Mouse (Mus musculus) liver, embryonic 14.5 days (tissue): ENCODE results near the gene Sox8. TPM values are rescaled to one million over a fixed set of nuclear protein-coding genes. Genes with fewer than 3 reads are reported as not detected.

Source experiments
- ATAC-seq: fragments of 200-750 bp; cut with Nextera tagmentation; 2 replicates; pipeline ENCODE4 v1.8.0; 2017; ENCODE audit warnings: moderate number of reproducible peaks, mild to moderate bottlenecking, moderate library complexity; ENCODE audit not compliant: insufficient read depth
- DNase-seq, 3 experiments: peaks; one replicate each; pipeline ENCODE4 v3.0.0-alpha.2; 2012 to 2013; ENCODE audit warnings: low read depth in 3 of 3, low spot score in 3 of 3
- H3K27ac ChIP-seq: fragments of 300-500 bp; sonication (generic); 2 replicates; pipeline ENCODE4 v1.5.1; 2014; ENCODE audit warnings: moderate library complexity, mild to moderate bottlenecking, control low read depth, inconsistent platforms
- H3K27me3 ChIP-seq: fragments of 300-500 bp; sonication (generic); 2 replicates; pipeline ENCODE4 v1.6.1; 2014; ENCODE audit warnings: mild to moderate bottlenecking, low read length, moderate library complexity; ENCODE audit not compliant: control insufficient read depth, insufficient read depth
- H3K36me3 ChIP-seq: fragments of 300-500 bp; sonication (generic); replicated peaks from 2 replicates; pipeline ENCODE4 v1.6.1; 2014; ENCODE audit warnings: low read depth; ENCODE audit not compliant: control insufficient read depth, insufficient read depth
- H3K4me1 ChIP-seq, 2 experiments: fragments of 200-500 bp in 1 of 2; fragments of 300-500 bp in 1 of 2; sonication (generic) in 1 of 2; replicated peaks; 2 replicates each; pipeline ENCODE4 v1.6.1; 2012 to 2014; ENCODE audit warnings: antibody characterized with exemption in 1 of 2, inconsistent platforms in 1 of 2, low read length in 1 of 2; ENCODE audit not compliant: control insufficient read depth in 2 of 2, insufficient read depth in 2 of 2
- H3K4me2 ChIP-seq: fragments of 300-500 bp; sonication (generic); 2 replicates; pipeline ENCODE4 v1.6.1; 2014; ENCODE audit warnings: low read depth, mild to moderate bottlenecking, control low read depth, moderate library complexity
- H3K4me3 ChIP-seq, 2 experiments: fragments of 200-500 bp in 1 of 2; fragments of 300-500 bp in 1 of 2; sonication (generic) in 1 of 2; 2 replicates each; pipeline ENCODE4 v1.5.1; 2012 to 2014; ENCODE audit warnings: low read depth in 2 of 2, low read length in 2 of 2, mild to moderate bottlenecking in 2 of 2, control low read depth in 1 of 2, inconsistent platforms in 1 of 2, moderate library complexity in 1 of 2; ENCODE audit not compliant: insufficient read depth in 1 of 2
- H3K9ac ChIP-seq: fragments of 300-500 bp; sonication (generic); replicated peaks from 2 replicates; pipeline ENCODE4 v1.6.1; 2014; ENCODE audit warnings: mild to moderate bottlenecking, control low read depth, moderate library complexity
- H3K9me3 ChIP-seq: fragments of 300-500 bp; sonication (generic); 2 replicates; pipeline ENCODE4 v1.6.1; 2016; ENCODE audit warnings: low read length, mixed read lengths; ENCODE audit not compliant: control insufficient read depth
- CTCF ChIP-seq: IDR thresholded peaks from 2 replicates; pipeline ENCODE4 v1.5.1; 2016; ENCODE audit warnings: antibody characterized with exemption, low read depth, control low read depth
- EP300 ChIP-seq: IDR thresholded peaks from 2 replicates; pipeline ENCODE4 v1.6.1; 2016; ENCODE audit warnings: antibody characterized with exemption, low read depth
- WGBS: fragments of 180-500 bp; shearing (Covaris S2); extraction: QIAGEN DNeasy Blood & Tissue Kit; methylation state at CpG from one replicate; pipeline ENCODE4 v1.1.7; 2014; ENCODE audit not compliant: insufficient replicate concordance; 5-methylcytosine and 5-hydroxymethylcytosine counted together
- polyA plus RNA-seq, 2 experiments: library from polyadenylated mRNA; depleted of rRNA in 1 of 2; stranded (reverse) in 1 of 2; unstranded in 1 of 2; fragments of >200 nt; fragmentation: Nextera tagmentation in 1 of 2; extraction: Ambion mirVana in 1 of 2; gene quantifications; 2 replicates each; pipeline versions ENCODE4 v1.2.1 to v1.2.3; 2012 to 2014

Gene Sox8
- polyA plus RNA-seq, 2 experiments = 0.11 TPM; not detected in 1

DNA sequence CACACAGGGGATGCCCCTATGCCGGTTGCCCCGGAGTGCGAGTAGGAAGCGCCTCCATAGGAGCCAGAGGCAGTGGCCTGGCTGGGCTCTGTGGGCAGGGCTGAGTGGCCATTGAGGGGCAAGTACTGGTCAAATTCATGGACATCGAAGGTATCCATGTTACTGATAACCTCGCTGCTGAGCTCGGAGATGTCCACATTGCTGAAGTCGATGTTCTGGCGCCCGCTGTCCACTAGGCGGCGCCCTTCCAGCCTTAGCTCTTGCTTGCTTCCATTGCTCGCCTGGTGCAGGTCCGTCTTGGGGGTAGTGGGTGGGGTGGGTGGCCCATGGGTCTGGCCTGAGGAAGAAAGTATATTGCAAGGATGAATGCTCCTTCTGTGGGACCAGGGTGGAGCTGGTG lies 2.7 kb downstream of the Sox8 start:
- WGBS = 19% methylated on average over 14 of the region's 14 CpGs
- TF ChIP-seq CTCF = peak; percentile 96
- no peak for TF ChIP-seq EP300
- no peaks in the 10 kb centered on the region for H3K36me3 ChIP-seq
- no peak overlapping the region for H3K27ac ChIP-seq
- H3K27me3 ChIP-seq = peaks cover 36% of the 10 kb centered on the region
- H3K9me3 ChIP-seq = no peaks in the 10 kb centered on the region
- no peak overlapping the region for H3K4me3 ChIP-seq
- DNase-seq (peak in 1 of 3 experiments; percentile 26), ATAC-seq (no peak)
- no peak overlapping the region for H3K9ac ChIP-seq
- H3K4me2 ChIP-seq = no peak overlapping the region
- no peaks in the 10 kb centered on the region for H3K4me1 ChIP-seq

DNA sequence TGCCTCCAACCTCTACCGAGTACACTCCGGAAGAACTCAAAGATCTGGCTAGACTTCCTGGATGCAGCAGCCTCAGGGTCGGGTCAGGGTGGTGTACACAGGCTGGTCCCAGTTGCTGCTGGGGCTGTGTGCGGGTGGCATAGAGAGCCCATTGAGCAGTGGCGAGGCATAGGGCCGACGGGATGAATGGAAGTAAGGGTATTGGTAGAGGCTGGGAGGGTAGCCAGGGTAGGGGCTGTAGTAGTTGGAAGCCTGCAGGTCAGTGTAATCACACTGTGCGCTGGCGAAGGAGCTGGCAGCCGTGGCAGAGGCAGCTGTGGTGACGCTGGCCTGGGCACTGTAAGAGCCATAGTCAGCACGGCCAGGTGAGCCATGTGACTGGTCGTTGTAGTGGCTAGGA lies 3.2 kb downstream of the Sox8 start:
- Histone ChIP-seq H3K9me3 (no peaks in the 10 kb centered on the region), H3K4me3 (no peak overlapping the region), H3K9ac (no peak overlapping the region), H3K4me2 (no peak overlapping the region), H3K27me3 (peaks cover 36% of the 10 kb centered on the region), H3K36me3 (no peaks in the 10 kb centered on the region), H3K27ac (no peak overlapping the region), H3K4me1 (no peaks in the 10 kb centered on the region)
- DNase-seq = no peak
- WGBS = 63% methylated on average over 13 of the region's 13 CpGs
- no peak for ATAC-seq
- TF ChIP-seq EP300 = no peak
- no peak for TF ChIP-seq CTCF

DNA sequence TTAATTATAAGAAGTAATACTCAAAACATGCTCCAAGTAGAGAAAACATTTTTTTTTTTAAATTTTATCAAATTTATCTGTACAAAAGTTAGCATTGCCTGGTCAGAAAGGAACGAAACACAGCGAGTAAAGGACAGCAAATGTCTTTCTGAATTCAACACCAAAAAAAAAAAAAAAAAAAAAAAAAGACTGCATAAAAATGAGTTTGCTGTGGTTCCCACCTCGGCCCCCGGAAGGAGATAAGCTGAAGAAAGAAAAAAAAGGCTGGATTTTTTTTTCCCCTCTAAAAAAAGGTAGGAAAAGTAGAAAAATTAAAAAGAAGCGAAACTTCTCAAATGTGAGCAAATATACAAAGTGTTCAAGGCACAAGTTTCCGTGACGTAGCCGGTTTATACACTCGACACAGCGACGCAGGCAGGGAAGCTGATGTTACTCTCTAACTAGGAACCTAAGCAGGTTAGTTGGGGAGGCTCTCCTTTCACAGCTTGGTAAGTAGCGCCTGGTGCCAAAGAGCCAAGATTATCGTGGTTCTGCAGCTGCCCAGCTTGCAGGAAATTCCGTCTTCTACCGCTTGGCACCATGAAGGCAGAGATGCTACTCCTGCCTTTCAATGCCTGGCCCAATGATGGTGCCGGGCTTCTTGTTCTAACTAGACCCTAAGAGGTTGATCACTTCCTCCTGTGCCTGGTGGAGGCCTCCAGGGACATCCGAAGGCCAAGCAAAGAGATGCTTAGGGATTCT lies 4.5 kb downstream of the Sox8 start:
- Histone ChIP-seq H3K36me3 (no peaks in the 10 kb centered on the region), H3K4me2 (no peak overlapping the region), H3K4me1 (no peaks in the 10 kb centered on the region), H3K27ac (no peak overlapping the region), H3K27me3 (peaks cover 30% of the 10 kb centered on the region), H3K9ac (no peak overlapping the region), H3K4me3 (no peak overlapping the region), H3K9me3 (no peaks in the 10 kb centered on the region)
- no peak for DNase-seq
- TF ChIP-seq EP300 (no peak), CTCF (no peak)
- WGBS = 61% methylated on average over 17 of the region's 17 CpGs
- ATAC-seq = no peak

DNA sequence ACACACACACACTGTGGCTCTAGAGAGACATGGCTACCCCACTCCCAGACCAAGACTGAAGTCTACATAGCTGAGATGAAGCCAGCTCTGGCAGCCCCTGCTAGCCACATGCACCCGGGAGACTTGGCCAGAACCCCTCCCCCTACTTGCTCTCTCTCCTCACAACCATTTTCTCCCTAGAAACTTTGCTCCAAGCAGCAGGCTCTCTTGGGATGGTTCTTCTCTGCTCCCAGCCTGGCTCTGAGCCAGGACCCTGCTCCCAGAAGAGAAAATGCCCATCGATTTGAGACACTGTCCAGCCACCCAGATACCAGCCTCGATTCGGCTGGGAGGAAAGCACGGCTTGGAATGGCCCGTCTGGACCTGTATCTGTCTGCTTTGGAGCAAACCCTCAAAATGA lies 5.2 kb downstream of the Sox8 start:
- H3K9me3 ChIP-seq = no peaks in the 10 kb centered on the region
- H3K4me2 ChIP-seq = no peak overlapping the region
- TF ChIP-seq EP300 (no peak), CTCF (no peak)
- H3K4me1 ChIP-seq = no peaks in the 10 kb centered on the region
- WGBS = 19% methylated on average over 6 of the region's 6 CpGs
- no peak overlapping the region for H3K9ac ChIP-seq
- peaks cover 22% of the 10 kb centered on the region for H3K27me3 ChIP-seq
- ATAC-seq = no peak
- H3K4me3 ChIP-seq = no peak overlapping the region
- H3K27ac ChIP-seq = no peak overlapping the region
- H3K36me3 ChIP-seq = no peaks in the 10 kb centered on the region
- no peak for DNase-seq

DNA sequence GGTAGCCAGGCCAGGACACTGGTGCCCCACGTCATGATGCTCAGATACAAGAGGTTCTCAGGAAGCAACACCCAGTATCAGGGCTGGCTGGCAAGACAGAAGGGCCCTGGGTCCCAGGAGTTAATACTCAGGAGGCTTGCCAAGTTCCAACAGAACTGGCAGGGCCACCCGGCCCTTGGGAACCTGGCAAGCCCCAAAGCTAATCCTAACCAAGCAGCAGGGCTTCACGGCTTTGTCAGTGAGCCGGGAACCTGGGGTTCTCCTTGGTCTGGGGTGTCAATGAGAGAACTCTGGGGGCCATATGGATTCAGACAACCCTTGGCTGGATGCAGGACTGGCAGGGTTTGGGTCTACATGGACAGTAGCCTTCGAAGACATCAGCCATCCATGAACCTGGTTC lies 6.0 kb downstream of the Sox8 start:
- no peaks in the 10 kb centered on the region for H3K9me3 ChIP-seq
- no peak for TF ChIP-seq EP300
- TF ChIP-seq CTCF = no peak
- no peak for DNase-seq
- no peak overlapping the region for H3K27ac ChIP-seq
- H3K27me3 ChIP-seq = peaks cover 15% of the 10 kb centered on the region
- H3K9ac ChIP-seq = no peak overlapping the region
- no peak for ATAC-seq
- 53% methylated on average over 5 of the region's 5 CpGs for WGBS
- no peaks in the 10 kb centered on the region for H3K4me1 ChIP-seq
- H3K4me3 ChIP-seq = no peak overlapping the region
- H3K4me2 ChIP-seq = no peak overlapping the region
- no peaks in the 10 kb centered on the region for H3K36me3 ChIP-seq
